Mouse (Mus musculus) frontal cortex, postnatal 25 days (tissue): ENCODE data around the gene Emb.
"Not testable (repeated sequence)": the region's sequence is repeated elsewhere in the genome, so short reads cannot be mapped to it uniquely, and the experiment has no call there.

Source experiments
- DNase-seq, 2 experiments: peaks; one replicate each; pipeline ENCODE4 v3.0.0; 2022; ENCODE audit warnings: low spot score in 2 of 2

Gene Emb

GRCm38 (mm10) chr13:117208236-117208635 lies at the start of gene Emb:
Gene Emb, plus strand, starts transcription at chr13:117208536.
- DNase-seq, result no peak

- no peak for DNase-seq
Observed at GRCm38 (mm10) chr13:117163906-117164305, 44.4 kb upstream of the Emb start.

- DNase-seq, result no peak
Observed at GRCm38 (mm10) chr13:117165071-117165470, 43.3 kb upstream of the Emb start.

GRCm38 (mm10) chr13:117180912-117181311 lies 27.4 kb upstream of the Emb start:
- not testable (repeated sequence) for DNase-seq

- no peak for DNase-seq
Observed at GRCm38 (mm10) chr13:117183288-117183687, 25.0 kb upstream of the Emb start.

GRCm38 (mm10) chr13:117185329-117185728 lies 23.0 kb upstream of the Emb start:
- no peak for DNase-seq

GRCm38 (mm10) chr13:117192161-117192560 lies 16.2 kb upstream of the Emb start:
- no peak for DNase-seq

GRCm38 (mm10) chr13:117193422-117193983 lies 14.8 kb upstream of the Emb start:
- DNase-seq, result no peak

- no peak for DNase-seq
Observed at GRCm38 (mm10) chr13:117195569-117196495, 12.5 kb upstream of the Emb start.

- DNase-seq, result no peak
Observed at GRCm38 (mm10) chr13:117197666-117198065, 10.7 kb upstream of the Emb start.

- peak; percentile 73 to 74 for DNase-seq
Observed at GRCm38 (mm10) chr13:117198402-117199083, 9.8 kb upstream of the Emb start.

- DNase-seq, result no peak
Observed at GRCm38 (mm10) chr13:117202755-117203471, 5.4 kb upstream of the Emb start.

- no peak for DNase-seq
Observed at GRCm38 (mm10) chr13:117204685-117205084, 3.7 kb upstream of the Emb start.

GRCm38 (mm10) chr13:117206066-117206465 lies 2.3 kb upstream of the Emb start:
- DNase-seq, result no peak

GRCm38 (mm10) chr13:117211386-117211875 lies 3.1 kb downstream of the Emb start:
- no peak for DNase-seq

GRCm38 (mm10) chr13:117215481-117215880 lies 7.1 kb downstream of the Emb start:
- DNase-seq, result no peak

- DNase-seq, result no peak
Observed at GRCm38 (mm10) chr13:117216126-117216525, 7.8 kb downstream of the Emb start.

GRCm38 (mm10) chr13:117216752-117217363 lies 8.5 kb downstream of the Emb start:
- no peak for DNase-seq

GRCm38 (mm10) chr13:117217621-117218020 lies 9.3 kb downstream of the Emb start:
- DNase-seq, result no peak

GRCm38 (mm10) chr13:117218092-117218491 lies 9.8 kb downstream of the Emb start:
- DNase-seq, result no peak

GRCm38 (mm10) chr13:117219871-117220500 lies 11.7 kb downstream of the Emb start:
- DNase-seq, result no peak
